Mouse (Mus musculus) cerebral cortex, adult 2 months (tissue): ENCODE data around the gene Olfr748.

Source experiments
- WGBS: fragments of 180-500 bp; shearing (Covaris S2); methylation state at CpG from one replicate; pipeline ENCODE4 v1.1.7; 2018; 5-methylcytosine and 5-hydroxymethylcytosine counted together

Olfr748 gene

GRCm38 (mm10) chr14:50707073-50707472 lies at the start of gene Olfr748:
Gene Olfr748, plus strand, starts transcription at chr14:50707373.
- WGBS: 65% methylated on average over 1 of the region's 1 CpGs

- WGBS: 91% methylated on average over 3 of the region's 3 CpGs
Observed at GRCm38 (mm10) chr14:50693106-50693505, 14.1 kb upstream of the Olfr748 start, which contains the start of gene Olfr747. Gene Olfr747, minus strand, starts transcription at chr14:50693206.

- WGBS: 90% methylated on average over 15 of the region's 15 CpGs
Observed at GRCm38 (mm10) chr14:50719875-50720274, 12.7 kb downstream of the Olfr748 start.

GRCm38 (mm10) chr14:50722371-50722770 lies 15.2 kb downstream of the Olfr748 start:
- WGBS: 86% methylated on average over 3 of the region's 4 CpGs

- 73% methylated on average over 2 of the region's 2 CpGs for WGBS
Observed at GRCm38 (mm10) chr14:50740334-50740733, 33.2 kb downstream of the Olfr748 start.

- WGBS: 77% methylated on average over 2 of the region's 2 CpGs
Observed at GRCm38 (mm10) chr14:50741584-50741983, 34.4 kb downstream of the Olfr748 start.

GRCm38 (mm10) chr14:50744994-50745393 lies 37.8 kb downstream of the Olfr748 start, which contains the start of gene Olfr749:
Gene Olfr749, minus strand, starts transcription at chr14:50745094.

GRCm38 (mm10) chr14:50758416-50759085 lies 51.4 kb downstream of the Olfr748 start:
- WGBS: 25% methylated on average over 5 of the region's 5 CpGs
